Mouse (Mus musculus): ENCODE data around the gene Lrp1.

Lrp1 gene

DNA sequence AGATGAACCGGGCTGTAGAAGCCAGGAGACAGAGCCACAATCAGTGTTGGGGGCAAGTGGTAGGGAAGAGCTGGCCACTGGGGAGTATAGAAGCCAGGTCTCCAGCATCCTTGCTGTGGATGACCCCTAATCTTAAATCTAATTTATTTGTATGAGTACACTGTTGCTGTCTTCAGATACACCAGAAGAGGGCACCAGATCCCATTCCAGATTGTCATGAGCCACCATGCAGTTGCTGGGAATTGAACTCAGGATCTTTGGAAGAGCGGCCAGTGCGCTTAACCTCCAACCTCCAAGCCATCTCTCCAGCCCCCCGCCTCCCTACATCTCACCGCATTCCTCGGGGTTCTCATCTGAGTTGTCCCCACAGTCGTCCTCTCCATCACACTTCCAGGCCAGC is 74.4 kb downstream of the Lrp1 start:
- no peak for DNase-seq

DNA sequence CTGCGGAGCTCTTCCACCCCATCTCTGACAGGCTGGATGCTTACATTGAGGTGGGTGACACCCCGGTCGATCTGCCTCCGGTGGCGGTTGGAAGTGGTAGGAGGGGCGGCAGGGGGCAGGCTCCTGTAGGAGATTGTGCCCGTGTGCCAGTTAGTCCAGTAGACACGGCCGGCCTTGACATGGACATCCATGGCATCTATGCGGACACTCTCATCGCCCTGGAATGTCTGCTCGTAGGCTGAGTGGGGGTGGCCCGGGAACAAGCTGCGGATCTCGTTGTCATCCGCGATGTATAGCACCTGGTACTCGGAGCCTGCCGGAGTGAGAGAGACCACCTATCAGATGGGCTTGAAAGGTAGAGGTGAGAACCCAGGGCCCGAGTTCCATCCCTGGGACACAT is 76.6 kb downstream of the Lrp1 start:
- DNase-seq = no peak

DNA sequence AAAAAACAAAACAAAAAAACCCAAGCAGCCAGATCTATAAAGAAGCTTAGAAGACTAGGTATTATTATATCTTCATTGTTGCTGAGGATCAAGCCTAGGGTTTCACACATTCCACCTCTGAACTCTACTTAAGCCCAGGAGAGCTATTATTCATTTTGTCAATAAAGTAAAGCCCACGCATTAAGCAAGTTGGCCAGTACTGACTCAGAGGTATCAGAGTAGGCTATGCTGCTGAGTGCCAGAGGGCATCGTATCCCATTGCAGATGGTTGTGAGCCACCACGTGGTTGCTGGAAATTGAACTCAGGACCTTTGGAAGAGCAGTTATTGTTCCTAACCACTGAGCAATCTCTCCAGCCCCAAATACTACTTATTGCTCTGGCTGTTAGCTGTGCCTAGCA is 77.0 kb downstream of the Lrp1 start:
- no peak for DNase-seq

DNA sequence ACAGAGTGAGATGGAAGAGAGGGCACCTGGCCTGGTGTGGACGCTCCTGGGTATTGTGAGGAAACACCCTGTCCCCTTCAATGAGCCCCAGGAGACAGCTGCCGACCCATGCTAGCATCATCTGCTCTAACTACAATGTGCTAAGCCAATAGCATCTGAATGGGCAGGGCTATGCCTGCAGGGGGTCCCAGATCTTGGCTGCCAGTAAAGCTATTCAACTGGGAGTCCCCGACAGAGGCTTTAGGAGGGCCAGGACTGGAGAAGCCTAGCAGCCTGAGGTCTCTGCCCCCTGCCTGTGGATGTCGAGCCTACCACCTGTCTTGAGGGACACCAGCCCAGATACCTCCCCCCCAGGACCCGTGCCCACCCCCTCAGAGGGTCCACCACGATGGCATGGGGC is 78.2 kb downstream of the Lrp1 start:
- no peak for DNase-seq

DNA sequence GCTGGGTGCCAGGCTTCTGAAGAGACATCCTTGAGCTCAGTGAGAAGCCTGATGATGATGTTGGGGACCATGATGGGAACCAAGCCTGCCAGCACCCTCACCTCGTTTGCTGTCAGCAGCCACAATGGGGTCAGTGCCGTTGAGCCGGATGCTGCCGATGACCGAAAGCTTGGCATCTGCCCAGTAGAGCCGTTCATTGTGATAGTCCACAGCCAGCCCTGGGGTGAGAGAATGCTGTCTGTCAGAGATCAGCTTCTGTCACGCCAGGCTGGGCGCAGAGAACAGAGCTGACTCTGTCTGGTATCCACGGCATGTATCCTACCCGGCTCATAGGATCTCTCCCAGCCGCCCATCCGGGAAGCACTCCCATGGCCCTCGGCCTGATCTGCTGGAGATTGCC is 78.9 kb downstream of the Lrp1 start:
- no peak for DNase-seq

DNA sequence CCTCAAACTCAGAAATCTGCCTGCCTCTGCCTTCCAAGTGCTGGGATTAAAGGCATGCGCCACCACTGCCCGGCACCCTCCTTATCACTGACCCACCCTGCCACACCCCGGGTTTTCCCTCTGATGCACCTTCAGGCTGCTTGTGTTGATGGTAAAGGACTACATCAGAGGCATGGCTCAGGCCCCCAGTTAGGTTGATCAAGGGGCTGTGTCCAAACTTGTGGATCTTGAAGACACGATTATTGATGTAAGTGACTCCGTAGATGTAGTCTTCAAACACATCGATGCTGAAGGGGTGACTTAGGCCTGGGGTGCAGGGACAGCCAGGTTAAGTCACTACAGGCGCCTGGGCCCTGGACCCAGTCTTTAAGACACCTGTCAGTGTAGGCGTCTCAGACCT is 79.4 kb downstream of the Lrp1 start:
- DNase-seq = no peak

DNA sequence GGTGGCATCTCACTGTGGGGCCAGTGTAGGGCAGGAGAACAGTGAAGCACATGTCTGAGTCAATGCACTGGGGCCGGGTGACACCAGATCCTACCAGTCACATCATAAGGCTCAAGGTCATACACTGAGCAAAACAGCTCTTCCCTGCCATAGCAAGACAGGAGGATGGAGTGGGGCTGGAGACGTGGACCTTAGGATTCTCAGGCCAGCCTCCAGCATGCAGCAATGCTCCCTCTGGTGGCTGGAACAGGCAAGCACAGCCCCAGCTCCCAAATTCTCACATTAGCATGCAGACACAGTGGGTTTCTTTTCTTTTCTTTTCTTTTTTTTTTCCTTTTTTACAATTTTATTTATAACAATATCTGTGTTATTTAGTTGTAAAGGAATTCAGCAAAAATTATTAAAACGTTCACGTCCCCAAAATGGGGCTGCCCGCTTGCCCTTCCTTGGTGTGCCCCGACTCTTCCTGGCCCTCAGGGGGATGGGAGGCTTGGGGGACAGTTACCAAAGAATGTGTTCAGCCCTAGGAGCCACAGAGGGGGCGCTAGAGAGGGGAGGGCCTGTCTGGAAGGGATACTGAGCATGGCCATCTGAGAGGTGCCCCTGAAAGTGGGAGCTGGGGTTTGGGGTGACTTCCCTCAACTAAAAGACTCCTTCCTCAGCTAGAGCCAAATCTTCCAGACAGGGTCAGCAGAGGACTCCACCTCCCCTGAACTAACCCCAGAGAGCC is 82.9 kb downstream of the Lrp1 start:
- peak; percentile 76 for DNase-seq

DNA sequence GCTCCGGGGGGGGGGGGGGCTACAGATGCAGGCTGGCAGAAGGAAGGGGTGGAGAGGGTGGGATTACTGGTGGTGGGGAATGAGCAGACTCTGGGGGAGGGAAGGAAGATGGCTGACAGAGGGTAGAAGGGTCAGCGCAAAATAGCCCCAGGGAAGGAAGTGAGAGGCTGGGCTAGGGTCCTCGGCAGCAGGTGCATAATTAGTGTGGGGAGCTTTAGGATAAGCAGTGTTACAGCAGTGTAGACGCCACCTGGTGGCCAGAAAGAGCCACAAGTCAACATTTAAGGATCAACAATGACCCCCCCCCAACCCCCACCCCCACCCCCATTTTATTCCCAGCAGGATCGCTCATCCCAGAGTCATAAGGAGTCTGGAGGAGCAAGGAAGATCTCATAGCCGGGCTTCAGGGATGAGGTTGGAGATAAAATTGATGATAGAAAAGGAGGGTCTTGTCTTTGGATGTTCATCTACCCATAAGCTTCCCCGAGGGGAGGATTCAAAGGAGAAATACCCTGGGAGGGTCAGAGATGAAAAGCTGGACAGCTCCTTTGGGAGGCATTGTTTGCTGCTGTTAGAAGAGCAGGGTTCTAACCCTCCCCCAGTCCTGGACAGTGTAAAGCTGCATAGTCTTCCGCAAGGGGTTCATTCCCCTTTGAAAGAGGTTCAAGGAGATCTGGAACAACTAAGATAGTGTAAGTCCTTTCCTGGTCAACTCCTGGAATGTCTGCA is 84.2 kb downstream of the Lrp1 start:
- no peak for DNase-seq

DNA sequence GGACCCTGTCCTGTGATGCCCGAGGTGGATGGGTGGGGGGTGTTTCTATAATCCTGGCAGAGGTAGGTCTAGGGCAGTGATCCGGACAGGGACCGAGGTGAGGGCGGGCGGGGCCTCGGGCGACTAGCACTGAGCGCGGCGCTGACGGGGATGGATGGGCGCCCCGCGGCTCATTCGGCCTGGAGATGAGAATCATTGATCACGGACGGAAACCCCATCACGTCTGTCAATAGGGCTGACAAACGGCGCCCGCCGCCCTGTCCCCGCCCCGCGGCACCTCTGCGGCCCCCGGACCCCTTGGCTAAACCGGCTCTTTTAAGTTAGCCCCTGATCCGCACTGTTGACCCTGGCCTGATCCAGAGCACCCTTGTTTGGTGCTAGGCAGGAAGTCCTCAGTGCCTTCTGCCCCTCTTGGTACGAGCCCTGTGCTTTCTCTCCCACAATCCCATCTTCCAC is 86.0 kb downstream of the Lrp1 start:
- no peak for DNase-seq

DNA sequence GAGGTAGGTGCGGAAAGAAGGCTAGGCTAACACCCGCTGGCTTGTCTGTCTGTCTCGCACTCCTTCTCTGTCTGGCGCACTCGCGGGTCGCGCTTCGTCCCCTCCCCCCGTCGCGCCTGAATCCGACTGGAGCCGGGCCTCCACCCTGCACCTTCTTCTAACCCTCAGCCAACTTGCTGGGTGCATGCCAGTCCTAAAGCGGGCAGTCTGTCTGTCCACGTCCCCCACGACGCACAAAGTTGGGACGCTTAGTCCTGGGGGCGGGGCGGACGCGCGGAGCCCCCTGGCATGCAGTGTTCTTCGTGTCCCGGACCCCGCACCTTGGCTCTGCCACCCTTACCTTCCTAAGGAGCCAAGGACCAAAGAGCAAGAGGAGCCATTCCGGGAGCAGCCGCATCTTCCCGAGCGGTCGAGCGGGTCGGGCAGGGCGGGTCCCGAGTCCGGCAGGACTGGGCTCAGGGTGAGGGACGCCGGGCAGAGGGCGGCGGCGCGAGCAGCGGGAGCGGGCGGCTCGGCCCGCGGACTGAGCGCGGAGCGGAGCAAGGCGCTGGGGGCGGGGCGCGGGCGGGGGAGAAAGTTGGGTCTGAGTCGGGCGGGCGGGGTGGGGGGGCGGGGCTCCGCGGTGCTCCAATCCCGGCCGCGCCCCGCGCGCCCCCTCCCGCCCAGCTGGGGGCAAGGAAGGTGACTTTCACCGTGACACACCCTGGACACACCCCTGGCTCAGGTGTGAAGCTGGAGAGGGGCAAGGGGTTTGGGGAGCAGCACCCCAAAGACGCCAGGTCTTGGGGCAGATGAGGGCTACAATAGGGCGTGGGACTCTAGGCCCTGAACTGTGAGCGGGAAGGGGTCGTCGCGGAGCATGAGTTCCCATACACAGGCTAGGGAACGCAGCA is 86.7 kb downstream of the Lrp1 start, which contains the start of gene Nxph4:
Nxph4 (minus strand) TSS at position 524 of the 893 bp plus-strand sequence.
- peak; percentile 42 for DNase-seq

DNA sequence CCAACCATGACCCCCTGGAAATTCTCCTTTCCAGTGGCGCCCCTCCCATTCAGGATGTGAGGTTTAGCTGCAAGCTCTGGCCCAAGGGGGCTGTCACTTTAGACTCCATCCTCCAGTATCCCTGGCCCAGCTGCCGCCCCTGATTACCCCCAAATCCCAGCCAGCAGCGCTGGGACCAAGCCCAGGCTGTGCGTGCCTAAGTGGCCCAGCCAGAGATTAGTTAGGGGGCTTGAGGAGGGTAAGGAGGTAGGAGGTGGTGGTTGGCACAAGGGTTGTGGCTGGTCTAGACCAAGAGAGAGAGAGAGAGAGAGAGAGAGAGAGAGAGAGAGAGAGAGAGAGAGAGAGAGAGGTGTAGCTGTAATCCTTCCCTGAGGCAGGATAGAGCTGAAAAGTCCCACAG is 89.4 kb downstream of the Lrp1 start:
- no peak for DNase-seq

DNA sequence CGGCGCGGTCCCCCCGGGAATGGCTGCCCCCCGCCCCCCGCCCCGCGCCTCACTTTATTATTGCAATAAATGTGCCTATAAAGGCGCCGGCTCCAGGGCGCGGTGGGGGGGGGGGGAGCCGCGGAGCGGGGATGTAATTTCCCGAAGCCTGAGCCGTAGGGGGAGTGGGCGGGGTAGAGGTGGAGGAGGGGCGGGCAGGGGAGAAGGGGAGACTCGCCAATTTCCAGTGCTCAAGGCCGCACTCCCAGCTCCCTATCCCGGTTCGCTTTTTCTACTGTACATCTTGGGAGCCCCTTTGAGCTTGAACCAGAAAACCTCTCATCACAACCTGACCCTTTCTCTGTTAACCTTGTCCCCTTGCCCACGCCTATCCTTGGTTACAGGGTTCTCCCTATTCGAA is 90.0 kb downstream of the Lrp1 start:
- no peak for DNase-seq

DNA sequence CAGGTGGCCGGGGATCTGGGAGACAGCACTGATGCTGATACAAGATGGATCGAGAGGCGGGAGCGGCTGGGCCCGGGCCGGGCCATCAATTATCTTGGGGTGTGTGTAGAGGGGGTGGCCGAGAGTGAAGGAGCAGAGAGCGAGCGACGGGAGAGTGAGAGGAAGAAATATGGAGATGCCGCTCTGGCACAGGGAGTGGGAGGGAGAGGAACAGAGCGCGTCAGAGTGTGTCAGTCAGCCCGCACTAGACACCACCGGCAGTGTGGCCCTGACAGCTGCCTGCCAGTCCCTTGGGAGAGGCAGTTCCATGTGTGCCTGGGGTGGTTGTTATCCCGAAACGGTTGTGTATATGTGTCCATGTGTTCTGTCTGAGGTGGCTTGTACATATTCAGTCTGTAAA is 93.5 kb downstream of the Lrp1 start:
- DNase-seq = no peak

DNA sequence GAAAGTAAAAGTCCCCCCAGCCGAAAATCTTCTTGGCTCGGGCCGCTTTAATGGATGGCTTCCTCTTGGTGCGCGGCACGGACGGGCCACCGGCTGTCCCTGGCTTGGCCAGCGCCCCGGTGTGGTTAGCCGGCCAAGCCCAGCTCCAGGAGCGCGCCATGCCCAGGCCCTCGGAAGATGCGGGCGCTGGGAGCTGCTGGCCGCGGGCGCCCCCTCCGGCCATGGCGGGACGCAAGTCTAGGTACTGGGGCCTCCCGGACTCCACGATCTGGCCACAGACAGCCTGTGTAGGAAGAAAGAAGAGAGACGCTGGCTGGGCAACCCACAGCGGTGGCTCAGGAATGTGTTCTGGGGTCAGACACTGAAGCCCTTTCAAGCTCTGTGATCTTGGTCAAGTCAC is 94.3 kb downstream of the Lrp1 start:
- DNase-seq = peak; percentile 59

DNA sequence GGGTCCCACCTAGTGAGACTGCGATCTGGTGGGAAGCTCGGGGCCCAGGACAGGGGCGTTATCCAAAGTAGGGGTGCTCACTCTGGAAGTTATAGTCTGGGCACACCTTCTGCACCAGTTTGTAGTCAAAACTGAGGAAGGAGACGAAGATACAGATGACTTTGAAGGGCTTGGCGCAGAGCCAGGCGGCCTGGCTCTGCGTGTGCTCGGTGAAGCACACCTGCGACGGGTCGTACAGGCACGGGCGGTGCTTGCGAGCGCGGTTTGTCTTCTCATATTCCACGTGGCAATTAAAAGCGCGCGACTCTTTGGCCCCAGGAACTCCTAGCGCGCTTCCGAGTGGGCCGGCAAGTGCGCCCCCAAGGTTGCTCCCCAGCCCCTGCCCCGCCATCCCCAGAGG is 94.9 kb downstream of the Lrp1 start:
- DNase-seq = no peak

DNA sequence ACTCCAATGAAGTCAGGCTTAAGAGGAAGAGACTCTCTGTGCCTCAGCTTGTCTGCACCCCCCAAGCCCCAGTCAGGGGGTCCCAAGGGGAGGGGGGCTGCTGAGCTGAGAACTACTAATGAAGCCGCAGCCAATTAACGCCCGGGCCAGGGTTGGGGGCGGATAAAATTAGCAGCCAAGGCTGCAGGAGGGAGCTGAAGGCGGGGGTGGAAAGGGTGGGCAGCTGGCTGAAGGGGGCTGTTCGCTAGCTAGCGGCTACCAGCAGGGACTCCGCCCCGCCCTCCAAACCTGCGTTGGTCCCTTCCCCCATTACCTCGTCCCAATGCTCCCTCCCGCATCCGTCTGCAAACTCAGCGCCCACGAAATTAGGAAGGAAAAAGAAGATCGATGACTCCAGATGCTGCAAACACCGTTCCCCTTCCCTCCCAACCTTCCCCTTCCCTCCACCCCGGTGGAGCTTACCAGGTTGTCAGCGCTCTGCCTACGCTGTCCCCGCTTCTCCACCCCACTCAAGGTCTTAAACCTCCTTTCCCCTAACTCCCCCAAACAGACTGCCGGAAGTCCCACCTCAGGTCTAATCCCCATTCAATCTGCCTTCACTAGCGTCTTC is 96.2 kb downstream of the Lrp1 start:
- DNase-seq = no peak

DNA sequence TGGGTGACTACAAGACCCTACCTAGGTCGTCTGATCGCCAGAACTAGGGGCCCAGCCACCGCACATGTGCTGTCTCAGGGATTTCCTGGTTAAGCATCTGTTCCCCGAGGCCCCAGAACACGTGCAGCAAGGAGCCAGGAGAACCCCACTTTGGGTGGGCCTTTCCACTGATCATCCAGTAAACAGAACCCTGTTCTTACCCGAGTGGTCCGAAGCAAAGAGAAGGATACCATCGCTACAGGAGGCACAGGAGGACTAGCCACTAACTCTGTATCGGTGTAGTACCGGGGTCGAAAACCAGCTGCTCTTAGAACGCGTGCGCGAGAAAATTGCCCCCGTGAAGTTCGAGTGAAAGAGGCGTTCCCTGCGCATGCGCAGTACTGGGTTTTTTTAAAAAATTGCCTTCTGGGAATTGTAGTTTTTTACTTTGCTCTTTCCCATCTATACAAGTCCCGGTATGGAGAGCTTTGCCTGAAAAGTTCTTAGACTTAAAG is 98.8 kb downstream of the Lrp1 start, which contains the start of gene Shmt2:
Shmt2 (minus strand) TSS at position 357 of the 494 bp plus-strand sequence.
- peak; percentile 82 for DNase-seq

DNA sequence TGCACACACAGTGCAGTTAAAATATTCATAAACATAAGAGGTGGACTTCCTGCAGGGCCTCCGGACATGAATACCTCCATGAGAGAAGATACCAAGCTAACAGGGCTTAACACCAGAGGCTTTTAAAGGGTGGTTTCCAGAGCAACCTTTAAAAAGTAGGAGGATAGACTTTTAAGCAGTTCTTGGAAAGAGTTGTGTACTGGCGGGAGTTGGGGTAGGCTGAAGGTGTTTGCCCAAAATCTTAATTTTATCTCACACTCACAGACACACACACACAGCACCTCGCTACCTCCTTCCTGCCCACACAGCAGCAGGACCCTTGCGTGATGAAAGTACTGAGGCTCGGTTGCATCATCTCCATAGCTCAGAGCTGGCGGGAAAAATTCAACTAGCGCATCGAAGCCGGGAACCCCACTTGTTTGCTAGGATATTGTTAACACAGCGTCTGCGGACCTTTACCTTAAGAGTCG is 99.3 kb downstream of the Lrp1 start:
- DNase-seq = no peak

DNA sequence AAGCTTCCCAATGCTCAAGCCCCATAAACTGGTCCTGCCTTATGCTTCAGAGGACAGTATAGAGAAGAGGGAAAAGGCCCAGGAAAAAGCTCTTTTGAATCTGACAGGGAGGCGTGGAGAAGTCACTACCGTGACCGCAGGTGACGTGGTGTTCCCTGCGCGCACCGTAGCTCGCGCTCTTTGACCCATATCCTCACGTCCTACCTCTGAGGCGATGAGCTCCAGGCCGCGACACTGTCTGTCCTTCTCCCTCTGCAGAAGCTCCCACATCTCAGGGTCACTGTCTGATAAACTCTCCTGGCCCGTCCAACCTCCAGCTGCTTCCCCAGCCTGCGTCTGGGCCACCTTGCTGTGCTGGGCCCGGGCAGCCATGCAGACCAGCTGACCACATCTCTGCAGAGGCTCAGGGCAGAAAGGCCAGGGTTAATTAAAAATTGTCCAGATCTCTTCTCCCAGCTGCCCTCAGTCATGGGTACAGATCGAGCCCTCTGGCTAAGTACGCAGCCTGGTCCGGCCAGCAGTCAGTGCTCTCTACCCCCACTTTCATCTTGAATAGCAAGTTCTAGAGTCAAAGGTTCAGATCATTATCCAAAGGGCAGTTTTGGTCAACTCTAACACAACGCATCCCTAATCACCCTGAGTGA is 100.1 kb downstream of the Lrp1 start:
- peak; percentile 85 for DNase-seq

DNA sequence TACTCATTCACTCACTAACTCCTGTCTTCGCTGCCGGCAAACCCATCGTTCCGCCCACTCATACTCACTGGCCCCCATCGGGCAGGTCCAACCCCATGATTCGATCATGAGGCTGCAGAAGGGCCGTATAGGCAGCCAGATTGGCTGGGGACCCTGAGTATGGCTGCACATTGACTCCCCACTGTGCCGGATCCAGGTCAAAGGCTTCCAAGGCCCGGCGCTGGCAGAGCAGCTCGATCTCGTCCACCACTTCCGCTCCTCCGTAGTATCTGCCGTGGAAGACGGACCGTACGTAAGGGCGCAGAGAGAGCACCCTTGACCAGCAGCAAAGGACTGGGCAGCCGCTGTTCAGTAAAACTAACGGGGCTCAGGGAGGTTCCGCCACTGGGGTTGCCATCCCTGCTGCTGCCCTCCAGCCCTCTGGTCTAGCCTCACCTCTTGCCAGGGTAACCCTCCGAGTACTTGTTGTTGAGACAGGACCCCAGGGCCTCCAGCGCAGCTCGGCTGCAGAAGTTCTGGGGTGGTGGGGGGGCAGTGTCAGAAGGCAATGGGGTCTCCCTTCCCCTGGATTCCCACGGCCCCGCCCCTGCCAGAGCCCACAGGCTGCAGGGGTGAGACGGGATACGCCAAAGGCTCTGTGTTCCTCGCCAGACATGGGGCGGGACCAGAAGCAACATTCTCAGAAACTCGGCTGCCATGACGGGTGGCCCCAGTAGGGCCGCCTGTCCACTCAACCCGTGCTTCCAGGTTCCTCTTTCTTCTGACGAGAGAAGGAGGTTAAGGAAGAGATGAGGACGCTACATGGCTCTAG is 100.8 kb downstream of the Lrp1 start:
- DNase-seq = no peak

DNA sequence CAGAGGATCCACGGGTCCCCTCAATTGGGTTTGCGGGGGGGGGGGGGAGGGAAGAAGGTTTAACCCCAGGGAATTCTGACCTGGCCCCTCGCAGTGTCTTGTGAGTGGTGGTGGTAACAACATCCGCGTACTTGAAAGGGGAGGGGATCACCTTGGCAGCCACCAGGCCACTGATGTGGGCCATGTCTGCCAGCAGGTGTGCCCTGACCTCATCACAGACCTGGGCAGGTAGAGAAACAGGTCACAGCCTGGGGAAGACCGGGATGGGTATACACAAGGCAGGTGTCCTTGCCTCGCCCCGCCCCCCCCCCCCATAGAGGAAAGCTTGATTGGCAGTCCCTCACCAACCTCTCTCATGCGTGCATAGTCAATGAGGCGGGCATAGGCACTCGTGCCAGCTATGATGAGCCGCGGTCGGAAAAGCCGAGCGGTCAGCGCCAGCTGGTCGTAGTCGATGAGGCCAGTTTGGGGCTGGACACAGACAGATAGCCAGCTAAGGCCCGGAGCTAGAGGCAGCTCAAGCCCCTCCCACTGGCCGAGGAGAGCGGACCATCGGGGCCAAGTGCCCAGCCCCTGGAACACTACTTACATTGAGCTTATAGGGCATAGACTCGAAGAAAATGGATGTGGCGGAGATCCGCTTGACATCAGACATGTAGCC is 101.8 kb downstream of the Lrp1 start:
- no peak for DNase-seq
